Mouse (Mus musculus): ENCODE results near the gene Ttll6. TPM values are rescaled to one million over a fixed set of nuclear protein-coding genes. Genes with fewer than 3 reads are reported as not detected.

The Ttll6 gene
- polyA plus RNA-seq, 1 experiment from 2014 or later = 0.05 TPM

DNA sequence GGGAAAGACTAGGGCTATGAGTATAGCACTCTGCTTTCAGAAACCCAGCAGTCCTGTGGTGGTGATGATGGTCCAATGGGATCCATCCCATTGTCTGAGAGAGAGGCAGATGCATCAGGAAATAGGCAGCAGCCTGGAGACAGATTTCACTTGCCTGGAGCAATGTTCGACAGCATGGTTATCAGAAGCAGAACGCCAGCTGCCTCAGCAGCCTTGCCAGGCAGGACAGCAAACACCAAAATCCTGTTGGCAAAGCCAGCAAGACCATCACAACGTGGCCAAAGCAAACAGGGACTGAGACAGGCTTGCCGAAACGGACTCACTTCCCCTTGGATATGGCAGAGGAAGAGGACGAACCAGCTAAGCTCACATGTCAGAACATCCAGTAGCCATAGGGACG, 35.4 kb downstream of the Ttll6 start:
- H3K9me3 ChIP-seq (replicated peaks) = no peaks in the 10 kb centered on the region
- no peaks in the 10 kb centered on the region for H3K36me3 ChIP-seq
- WGBS = 15% methylated on average over 7 of the region's 7 CpGs
- H3K4me2 ChIP-seq = no peak overlapping the region
- no peak for ATAC-seq (replicated peaks; ENCODE audit: insufficient number of reproducible peaks, insufficient read depth, low FRiP score, low read depth)
- H3K27me3 ChIP-seq = peaks cover 100% of the 10 kb centered on the region
- H3K9ac ChIP-seq = no peak overlapping the region
- no peak overlapping the region for H3K4me3 ChIP-seq
- H3K27ac ChIP-seq = no peak overlapping the region
- 0 out of 2 replicates have a peak, but pooled peaks cover 5% of the 10 kb centered on the region for H3K4me1 ChIP-seq (replicated peaks)

DNA sequence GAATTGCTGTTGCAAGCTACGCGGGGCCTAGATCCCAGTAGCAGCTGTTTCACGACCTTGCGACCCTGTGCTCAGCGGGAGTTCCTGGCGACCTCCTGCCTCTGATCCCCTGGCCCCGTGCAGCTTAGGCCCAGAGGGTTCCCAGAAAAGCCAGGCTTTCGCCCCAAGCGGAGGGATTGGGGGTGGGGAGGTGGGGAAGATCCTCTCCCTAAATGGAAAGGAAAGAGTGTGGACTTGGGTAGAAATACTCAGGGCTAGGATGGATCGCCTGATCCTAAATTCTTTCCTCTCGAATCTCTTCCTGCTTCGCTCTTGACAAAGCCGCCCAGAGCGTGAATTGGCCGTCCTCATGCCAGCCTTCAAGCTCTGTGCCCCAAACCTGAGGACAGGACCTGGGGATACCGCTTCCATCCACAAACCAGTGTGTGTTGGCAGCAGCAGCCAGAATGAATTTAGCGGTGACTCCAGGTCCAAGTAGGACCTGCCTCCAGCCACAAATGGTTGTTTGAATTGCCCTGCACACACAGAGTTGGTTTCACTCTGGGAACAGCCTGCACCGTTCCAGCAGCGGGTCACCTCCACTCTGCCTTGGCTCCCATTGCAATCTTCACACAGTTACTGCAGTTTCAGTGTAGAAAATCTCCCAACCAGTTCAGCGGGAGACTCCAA, 37.3 kb downstream of the Ttll6 start:
- 3% methylated on average over 20 of the region's 20 CpGs for WGBS
- Histone ChIP-seq H3K27ac (no peak overlapping the region), H3K27me3 (peaks cover 100% of the 10 kb centered on the region), H3K9me3 (replicated peaks) (no peaks in the 10 kb centered on the region), H3K9ac (no peak overlapping the region), H3K36me3 (no peaks in the 10 kb centered on the region), H3K4me3 (no peak overlapping the region), H3K4me1 (replicated peaks) (0 out of 2 replicates have a peak, but pooled peaks cover 5% of the 10 kb centered on the region), H3K4me2 (no peak overlapping the region)
- no peak for ATAC-seq (replicated peaks; ENCODE audit: insufficient number of reproducible peaks, insufficient read depth, low FRiP score, low read depth)

DNA sequence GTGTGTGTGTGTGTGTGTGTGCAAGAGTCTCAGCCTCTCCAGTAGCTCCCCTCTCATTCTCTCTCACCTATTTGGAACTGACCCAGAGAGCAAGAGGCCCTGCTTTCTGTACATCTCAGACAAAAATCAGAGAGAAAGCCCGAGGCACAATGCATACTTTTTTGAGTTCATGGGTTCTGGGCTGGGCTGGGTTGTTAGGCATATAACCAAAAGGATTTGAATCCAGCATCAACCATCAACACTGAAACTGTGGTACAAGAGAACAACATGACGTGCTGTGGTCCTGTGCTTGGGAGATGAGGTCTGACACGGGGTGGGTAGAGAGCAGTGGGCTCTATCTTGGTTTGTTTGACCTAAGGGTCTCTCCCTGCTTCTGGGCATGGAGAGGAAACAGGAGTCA, 38.0 kb downstream of the Ttll6 start:
- no peak for ATAC-seq (replicated peaks; ENCODE audit: insufficient number of reproducible peaks, insufficient read depth, low FRiP score, low read depth)
- no peak overlapping the region for H3K9ac ChIP-seq
- WGBS = 6% methylated on average over 3 of the region's 3 CpGs

DNA sequence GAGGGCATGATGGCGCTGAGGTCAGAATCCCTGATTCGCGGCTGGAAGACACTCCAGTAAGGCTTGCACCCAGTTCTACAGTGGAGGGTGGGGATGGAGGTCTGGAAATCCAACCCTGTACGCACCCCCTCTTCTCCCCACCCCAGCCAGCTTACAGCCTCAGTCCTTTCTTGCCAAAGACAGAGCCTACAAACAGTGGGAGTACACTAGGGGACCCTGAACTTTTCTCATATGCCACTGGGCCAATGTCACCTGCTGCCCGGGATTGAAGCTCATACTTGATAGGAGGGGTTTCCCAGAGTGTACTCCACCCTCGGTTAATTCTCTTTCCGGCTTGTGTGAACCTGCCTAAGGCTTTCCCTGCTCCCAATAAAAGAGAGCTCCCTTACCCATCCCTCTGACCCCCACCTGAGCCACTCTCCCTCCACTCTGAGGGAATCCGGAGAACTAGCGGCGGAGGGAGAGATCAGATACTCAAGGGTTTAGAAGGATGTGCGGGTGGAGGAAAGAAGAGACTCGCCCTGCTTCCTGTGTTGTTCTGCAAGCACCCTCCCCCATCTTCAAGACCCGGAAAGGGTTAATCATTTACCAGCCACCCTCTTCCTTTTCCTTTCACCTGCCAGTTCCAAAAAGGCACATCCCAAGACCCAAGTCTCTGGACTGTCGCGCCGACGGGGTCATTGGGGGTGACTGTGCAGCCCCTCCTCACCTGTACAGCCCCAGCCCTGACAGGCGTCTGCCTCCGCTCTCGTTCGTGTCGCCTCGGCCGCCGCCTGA, 39.1 kb downstream of the Ttll6 start:
- H3K27ac ChIP-seq = no peak overlapping the region
- peaks cover 99% of the 10 kb centered on the region for H3K27me3 ChIP-seq
- H3K4me1 ChIP-seq (replicated peaks) = 0 out of 2 replicates have a peak, but pooled peaks cover 5% of the 10 kb centered on the region
- no peaks in the 10 kb centered on the region for H3K36me3 ChIP-seq
- ATAC-seq (replicated peaks; ENCODE audit: insufficient number of reproducible peaks, insufficient read depth, low FRiP score, low read depth) = no peak
- H3K4me2 ChIP-seq = no peak overlapping the region
- no peak overlapping the region for H3K9ac ChIP-seq
- H3K4me3 ChIP-seq = no peak overlapping the region
- H3K9me3 ChIP-seq (replicated peaks) = no peaks in the 10 kb centered on the region
- WGBS = 1% methylated on average over 25 of the region's 25 CpGs

More for the DNA sequence above, 38.0 kb downstream of the Ttll6 start:
- Histone ChIP-seq H3K9me3 (replicated peaks) (no peaks in the 10 kb centered on the region), H3K36me3 (no peaks in the 10 kb centered on the region), H3K4me3 (no peak overlapping the region), H3K4me2 (no peak overlapping the region), H3K27me3 (peaks cover 100% of the 10 kb centered on the region), H3K4me1 (replicated peaks) (0 out of 2 replicates have a peak, but pooled peaks cover 5% of the 10 kb centered on the region), H3K27ac (no peak overlapping the region)

DNA sequence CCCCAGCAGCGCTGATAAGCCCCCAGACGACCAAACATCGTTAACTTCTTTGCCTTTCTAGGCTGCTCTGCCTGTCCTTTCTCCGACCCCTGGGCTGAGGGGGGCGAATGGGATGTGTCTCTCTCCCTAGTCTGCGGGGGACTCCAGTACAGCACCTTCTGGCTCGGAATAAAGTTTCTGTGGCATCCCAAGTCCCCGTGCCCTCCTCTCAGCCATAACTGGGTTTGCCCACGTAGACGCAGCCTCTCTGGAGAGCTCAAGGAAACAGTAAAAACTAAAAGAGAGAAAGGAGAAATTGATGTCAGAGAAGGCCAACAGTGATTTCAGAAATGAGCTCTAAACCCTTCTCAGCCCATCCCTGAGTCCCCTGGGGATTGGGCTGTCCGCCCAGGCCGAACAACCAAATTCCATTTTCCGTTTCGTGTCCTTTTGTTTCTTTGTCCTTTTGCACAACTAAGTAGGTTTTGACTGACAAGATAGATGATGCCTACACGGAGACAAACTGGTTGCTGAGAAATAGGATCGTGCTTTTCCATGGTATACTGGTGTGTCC, 39.8 kb downstream of the Ttll6 start:
- WGBS = 2% methylated on average over 16 of the region's 16 CpGs
- no peak for ATAC-seq (replicated peaks; ENCODE audit: insufficient number of reproducible peaks, insufficient read depth, low FRiP score, low read depth)

DNA sequence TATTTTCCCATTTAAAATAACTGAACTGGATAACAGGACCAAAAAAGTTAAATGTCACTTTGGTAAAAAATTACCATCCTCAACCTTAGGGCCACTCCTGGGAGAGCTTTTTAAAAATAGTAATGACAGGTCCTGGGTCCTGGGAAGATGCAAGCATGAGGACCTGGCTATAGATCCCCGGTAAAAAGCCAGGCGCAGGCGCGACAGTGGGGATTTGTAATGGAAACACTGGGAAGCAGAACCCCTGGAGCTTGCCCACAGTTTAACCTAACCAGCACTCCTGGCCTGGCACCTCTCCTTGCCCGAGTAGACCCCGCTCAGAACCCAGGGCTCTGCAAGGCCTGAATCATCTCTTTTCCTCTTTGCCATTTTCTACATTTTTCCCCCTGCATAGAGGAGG, 41.3 kb downstream of the Ttll6 start:
- H3K9ac ChIP-seq = no peak overlapping the region
- H3K9me3 ChIP-seq (replicated peaks) = no peaks in the 10 kb centered on the region
- H3K27me3 ChIP-seq = peaks cover 99% of the 10 kb centered on the region
- H3K4me1 ChIP-seq (replicated peaks) = 0 out of 2 replicates have a peak, but pooled peaks cover 5% of the 10 kb centered on the region
- no peak overlapping the region for H3K4me2 ChIP-seq
- H3K36me3 ChIP-seq = no peaks in the 10 kb centered on the region
- no peak overlapping the region for H3K27ac ChIP-seq
- H3K4me3 ChIP-seq = no peak overlapping the region
- no peak for ATAC-seq (replicated peaks; ENCODE audit: insufficient number of reproducible peaks, insufficient read depth, low FRiP score, low read depth)
- WGBS = 2% methylated on average over 6 of the region's 6 CpGs

More for the DNA sequence above, 39.8 kb downstream of the Ttll6 start:
- Histone ChIP-seq H3K36me3 (no peaks in the 10 kb centered on the region), H3K27me3 (peaks cover 99% of the 10 kb centered on the region), H3K9ac (no peak overlapping the region), H3K4me1 (replicated peaks) (0 out of 2 replicates have a peak, but pooled peaks cover 5% of the 10 kb centered on the region), H3K4me3 (no peak overlapping the region), H3K9me3 (replicated peaks) (no peaks in the 10 kb centered on the region), H3K4me2 (no peak overlapping the region), H3K27ac (no peak overlapping the region)

DNA sequence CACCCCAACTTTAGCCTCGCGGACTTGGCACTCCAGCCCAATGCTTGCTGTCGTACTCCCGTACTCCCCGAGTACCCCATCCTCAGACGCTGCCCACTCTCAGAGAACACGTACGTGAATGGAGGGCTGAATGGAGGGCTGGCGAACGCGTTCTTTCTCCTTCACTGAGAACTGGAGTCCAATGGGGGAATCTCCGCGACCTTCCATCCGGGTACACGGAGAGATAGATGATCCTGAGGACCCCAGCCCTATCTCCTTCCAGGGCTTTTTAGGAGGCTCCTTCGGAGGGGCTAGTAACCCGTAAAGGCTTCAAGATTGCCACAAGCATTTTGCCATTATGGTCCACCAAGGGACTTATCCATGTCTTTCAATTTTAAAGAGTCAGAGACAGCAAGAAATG, 41.9 kb downstream of the Ttll6 start:
- Histone ChIP-seq H3K27ac (no peak overlapping the region), H3K4me2 (no peak overlapping the region), H3K9me3 (replicated peaks) (no peaks in the 10 kb centered on the region), H3K27me3 (peaks cover 99% of the 10 kb centered on the region), H3K9ac (no peak overlapping the region), H3K4me3 (no peak overlapping the region), H3K4me1 (replicated peaks) (0 out of 2 replicates have a peak, but pooled peaks cover 5% of the 10 kb centered on the region), H3K36me3 (no peaks in the 10 kb centered on the region)
- ATAC-seq (replicated peaks; ENCODE audit: insufficient number of reproducible peaks, insufficient read depth, low FRiP score, low read depth) = no peak
- WGBS = 1% methylated on average over 17 of the region's 17 CpGs

DNA sequence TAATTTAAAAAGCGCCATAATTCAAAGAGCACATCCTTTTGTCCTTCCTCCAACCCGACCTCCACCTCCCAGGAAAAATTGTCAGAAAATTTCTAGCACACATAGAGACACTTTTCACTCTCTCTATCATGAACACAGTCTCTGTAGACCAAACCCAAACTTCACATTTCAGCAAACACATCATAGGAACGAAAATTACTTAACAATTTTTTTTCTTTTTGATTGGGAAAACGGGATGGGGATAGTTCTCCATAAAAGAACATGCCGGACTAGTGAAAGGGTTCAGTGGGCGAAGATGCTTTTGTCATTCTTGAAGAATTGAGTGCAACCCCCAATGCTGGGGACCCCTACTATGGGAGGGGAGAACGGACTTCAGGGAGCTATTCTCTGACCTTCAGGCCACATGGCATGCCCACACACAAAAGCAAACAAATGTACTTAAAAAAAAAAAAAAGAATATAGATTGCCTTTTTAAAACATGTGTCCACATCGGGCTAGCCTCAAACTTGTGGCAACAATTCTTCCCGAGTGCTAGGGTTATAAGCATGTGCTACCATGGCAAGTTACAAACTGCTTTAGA, 42.5 kb downstream of the Ttll6 start:
- 1% methylated on average over 9 of the region's 9 CpGs for WGBS
- no peak overlapping the region for H3K4me3 ChIP-seq
- H3K9ac ChIP-seq = no peak overlapping the region
- H3K27me3 ChIP-seq = peaks cover 99% of the 10 kb centered on the region
- no peak for ATAC-seq (replicated peaks; ENCODE audit: insufficient number of reproducible peaks, insufficient read depth, low FRiP score, low read depth)
- H3K36me3 ChIP-seq = no peaks in the 10 kb centered on the region
- no peaks in the 10 kb centered on the region for H3K9me3 ChIP-seq (replicated peaks)
- H3K4me2 ChIP-seq = no peak overlapping the region
- no peak overlapping the region for H3K27ac ChIP-seq
- H3K4me1 ChIP-seq (replicated peaks) = 0 out of 2 replicates have a peak, but pooled peaks cover 3% of the 10 kb centered on the region

DNA sequence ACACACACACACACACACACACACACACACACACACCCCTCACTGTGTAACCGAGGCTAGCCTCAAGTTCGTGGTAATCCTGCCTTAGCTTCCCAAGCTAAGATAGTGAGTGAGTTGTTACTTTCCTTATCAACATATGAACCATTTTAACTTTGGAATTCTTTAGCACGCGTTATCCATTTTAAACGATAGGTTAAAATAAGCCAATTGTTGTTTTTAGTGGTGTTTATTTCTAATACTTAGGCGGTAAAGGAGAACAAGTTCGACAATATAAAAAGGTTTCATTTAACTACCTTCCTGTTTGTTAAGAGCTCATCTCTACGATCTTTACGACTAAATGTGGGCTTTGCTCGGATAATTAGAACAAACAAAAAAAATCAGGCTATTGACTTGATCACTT, 43.3 kb downstream of the Ttll6 start:
- H3K36me3 ChIP-seq = no peaks in the 10 kb centered on the region
- peaks cover 99% of the 10 kb centered on the region for H3K27me3 ChIP-seq
- H3K4me3 ChIP-seq = no peak overlapping the region
- H3K4me1 ChIP-seq (replicated peaks) = 0 out of 2 replicates have a peak, but pooled peaks cover 3% of the 10 kb centered on the region
- no peak overlapping the region for H3K27ac ChIP-seq
- H3K4me2 ChIP-seq = no peak overlapping the region
- WGBS = 3% methylated on average over 10 of the region's 10 CpGs
- no peak overlapping the region for H3K9ac ChIP-seq
- ATAC-seq (replicated peaks; ENCODE audit: insufficient number of reproducible peaks, insufficient read depth, low FRiP score, low read depth) = no peak
- H3K9me3 ChIP-seq (replicated peaks) = no peaks in the 10 kb centered on the region

DNA sequence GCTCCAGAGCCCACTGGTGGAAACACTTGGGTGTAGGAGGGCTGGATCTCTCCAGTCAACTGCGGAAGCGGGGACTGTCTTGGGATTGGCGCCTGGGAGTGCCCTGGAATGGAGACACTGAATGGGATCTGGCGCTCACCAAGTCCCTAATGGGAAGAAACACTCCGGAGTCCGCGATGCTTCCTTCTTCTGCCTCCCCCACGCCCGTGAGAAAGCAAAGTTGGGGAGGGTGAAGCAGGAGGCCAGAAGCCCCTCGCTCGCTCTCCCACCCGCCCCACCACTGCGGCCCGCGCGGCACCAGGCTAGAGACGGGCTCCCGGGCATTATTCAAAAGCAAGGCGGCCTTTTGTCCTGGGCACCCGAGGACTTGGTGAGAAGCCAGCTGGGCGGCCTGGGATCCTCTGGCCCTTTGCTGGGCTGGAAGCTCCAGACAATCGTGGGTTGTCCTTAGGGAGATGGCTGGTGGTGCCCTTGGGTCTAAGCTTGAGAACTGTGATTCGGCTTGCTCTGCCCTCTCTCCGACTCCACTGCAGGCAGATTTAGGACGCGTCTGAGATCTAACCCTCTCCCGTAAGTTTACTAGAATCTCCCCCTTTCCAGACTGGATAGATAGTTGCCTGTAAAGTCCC, 44.1 kb downstream of the Ttll6 start:
- under 1% methylated on average over 27 of the region's 27 CpGs for WGBS
- ATAC-seq (replicated peaks; ENCODE audit: insufficient number of reproducible peaks, insufficient read depth, low FRiP score, low read depth) = no peak
- Histone ChIP-seq H3K4me1 (replicated peaks) (0 out of 2 replicates have a peak, but pooled peaks cover 3% of the 10 kb centered on the region), H3K9me3 (replicated peaks) (no peaks in the 10 kb centered on the region), H3K4me3 (no peak overlapping the region), H3K9ac (no peak overlapping the region), H3K27ac (no peak overlapping the region), H3K36me3 (no peaks in the 10 kb centered on the region), H3K4me2 (no peak overlapping the region), H3K27me3 (peaks cover 99% of the 10 kb centered on the region)

DNA sequence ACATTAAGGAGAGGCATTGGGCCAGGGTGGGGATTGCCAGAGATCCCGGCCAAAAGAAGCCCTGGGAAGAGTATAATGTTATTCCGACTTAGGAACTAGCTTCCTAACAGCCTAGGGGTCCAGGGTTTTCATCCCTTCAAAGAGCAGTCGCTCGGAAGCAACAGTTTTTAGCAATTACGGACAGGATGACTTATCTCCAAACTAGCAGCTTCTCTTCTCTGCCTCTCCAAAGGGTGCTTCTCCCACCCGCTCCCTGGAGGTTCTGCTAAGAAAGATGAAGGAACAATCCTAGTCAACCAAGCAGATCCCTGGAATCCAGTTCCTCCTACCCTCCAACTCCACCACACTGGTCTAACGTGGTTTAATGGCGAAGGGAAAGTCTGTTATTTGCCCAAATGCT, 44.8 kb downstream of the Ttll6 start:
- no peaks in the 10 kb centered on the region for H3K9me3 ChIP-seq (replicated peaks)
- WGBS = 1% methylated on average over 8 of the region's 8 CpGs
- H3K4me3 ChIP-seq = no peak overlapping the region
- no peaks in the 10 kb centered on the region for H3K4me1 ChIP-seq (replicated peaks)
- no peak overlapping the region for H3K9ac ChIP-seq
- H3K36me3 ChIP-seq = no peaks in the 10 kb centered on the region
- ATAC-seq (replicated peaks; ENCODE audit: insufficient number of reproducible peaks, insufficient read depth, low FRiP score, low read depth) = no peak
- peaks cover 99% of the 10 kb centered on the region for H3K27me3 ChIP-seq
- H3K27ac ChIP-seq = no peak overlapping the region
- no peak overlapping the region for H3K4me2 ChIP-seq

Measured in heart, embryonic 15.5 days (tissue).